Mouse (Mus musculus): Measurements from ENCODE around the gene Abhd15.

Abhd15 gene

GRCm38 (mm10) chr11:77494344-77494676 lies 20.6 kb upstream of the Abhd15 start:
- no peak for DNase-seq

DNA sequence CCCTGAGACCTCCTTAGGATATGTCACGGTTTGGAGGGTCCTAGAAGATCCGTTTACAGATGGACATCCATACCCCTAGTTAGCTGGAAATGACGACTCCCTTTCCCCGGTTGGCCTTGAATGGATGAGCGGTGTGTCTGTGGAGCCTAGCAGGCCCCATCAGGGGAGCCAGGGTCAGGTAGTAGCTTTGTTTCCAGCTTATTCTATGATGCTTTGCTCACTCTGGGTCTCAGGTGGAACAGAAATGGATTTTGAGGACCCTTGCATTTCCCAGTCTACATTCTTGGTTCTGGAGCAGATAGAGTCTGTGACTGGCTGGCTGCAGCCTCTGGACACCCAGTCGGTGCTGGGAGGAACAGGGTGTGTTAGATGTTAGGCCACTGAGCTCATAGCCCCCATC lies 20.1 kb upstream of the Abhd15 start:
- DNase-seq, result no peak

DNA sequence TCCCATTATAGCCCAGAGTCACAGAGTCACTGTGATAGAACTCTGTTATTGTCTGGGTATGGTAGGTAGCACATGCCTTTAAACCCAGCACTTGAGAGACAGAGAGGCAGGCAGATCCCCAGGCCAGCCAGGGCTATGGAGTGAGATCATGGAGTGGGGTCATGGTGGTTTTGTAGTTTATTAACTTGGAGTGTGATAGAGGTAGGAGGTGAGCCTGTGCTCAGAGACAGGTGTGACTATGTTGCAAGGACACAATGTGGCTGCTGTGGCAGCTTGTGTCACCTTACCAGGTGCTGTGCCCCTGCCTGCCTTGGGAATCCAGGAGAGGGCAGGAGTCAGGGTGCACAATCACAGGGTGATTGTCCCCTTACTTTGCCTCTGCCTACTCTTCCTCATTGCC lies 19.4 kb upstream of the Abhd15 start:
- DNase-seq, result no peak

GRCm38 (mm10) chr11:77497341-77497756 lies 17.6 kb upstream of the Abhd15 start:
- peak; percentile 65 for DNase-seq

- peak; percentile 71 for DNase-seq
These were observed 17.1 kb upstream of the Abhd15 start for GRCm38 (mm10) chr11:77497851-77498250.

DNA sequence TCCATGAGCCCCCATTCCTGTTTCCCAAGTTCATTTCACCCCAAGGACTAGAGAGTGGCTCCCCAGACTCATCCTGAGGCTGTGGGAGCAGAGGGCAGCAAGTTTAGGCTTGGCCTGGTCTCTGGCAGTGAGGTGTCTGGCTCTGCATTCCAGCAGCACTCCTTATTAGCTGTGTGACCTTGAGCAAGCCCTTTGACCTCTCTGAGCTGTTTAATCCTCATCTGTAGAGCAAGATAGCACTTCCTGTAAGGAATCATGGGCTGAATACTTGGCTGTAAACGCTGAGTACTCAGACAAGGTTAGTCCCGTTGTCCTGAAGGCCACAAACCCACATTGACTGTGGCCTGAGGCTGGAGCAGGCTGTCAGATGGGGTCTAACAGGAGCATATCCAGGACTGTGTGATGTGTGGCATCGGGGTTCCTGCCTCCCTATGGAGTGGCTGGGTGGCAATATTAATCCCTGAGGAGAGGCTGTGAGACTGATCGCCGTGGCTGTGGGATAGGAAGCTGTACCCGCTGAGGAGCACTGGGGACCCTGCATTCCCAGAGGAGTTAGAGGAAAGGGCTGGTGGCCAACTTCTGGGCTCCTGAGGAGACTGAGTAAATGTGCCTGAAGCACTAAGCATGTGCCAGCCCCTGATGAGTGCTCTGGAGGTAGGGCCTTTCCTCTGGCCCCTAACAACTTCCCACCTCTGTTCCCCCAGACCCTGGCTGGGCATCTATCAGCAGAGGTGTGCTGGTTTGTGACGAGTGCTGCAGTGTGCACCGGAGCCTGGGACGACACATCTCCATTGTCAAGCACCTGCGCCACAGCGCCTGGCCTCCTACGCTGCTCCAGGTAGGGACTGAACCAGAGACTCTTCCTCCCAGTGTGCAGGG lies 16.4 kb upstream of the Abhd15 start:
- DNase-seq, result peak; percentile 63

GRCm38 (mm10) chr11:77499354-77499753 lies 15.6 kb upstream of the Abhd15 start:
- DNase-seq, result peak; percentile 88

DNA sequence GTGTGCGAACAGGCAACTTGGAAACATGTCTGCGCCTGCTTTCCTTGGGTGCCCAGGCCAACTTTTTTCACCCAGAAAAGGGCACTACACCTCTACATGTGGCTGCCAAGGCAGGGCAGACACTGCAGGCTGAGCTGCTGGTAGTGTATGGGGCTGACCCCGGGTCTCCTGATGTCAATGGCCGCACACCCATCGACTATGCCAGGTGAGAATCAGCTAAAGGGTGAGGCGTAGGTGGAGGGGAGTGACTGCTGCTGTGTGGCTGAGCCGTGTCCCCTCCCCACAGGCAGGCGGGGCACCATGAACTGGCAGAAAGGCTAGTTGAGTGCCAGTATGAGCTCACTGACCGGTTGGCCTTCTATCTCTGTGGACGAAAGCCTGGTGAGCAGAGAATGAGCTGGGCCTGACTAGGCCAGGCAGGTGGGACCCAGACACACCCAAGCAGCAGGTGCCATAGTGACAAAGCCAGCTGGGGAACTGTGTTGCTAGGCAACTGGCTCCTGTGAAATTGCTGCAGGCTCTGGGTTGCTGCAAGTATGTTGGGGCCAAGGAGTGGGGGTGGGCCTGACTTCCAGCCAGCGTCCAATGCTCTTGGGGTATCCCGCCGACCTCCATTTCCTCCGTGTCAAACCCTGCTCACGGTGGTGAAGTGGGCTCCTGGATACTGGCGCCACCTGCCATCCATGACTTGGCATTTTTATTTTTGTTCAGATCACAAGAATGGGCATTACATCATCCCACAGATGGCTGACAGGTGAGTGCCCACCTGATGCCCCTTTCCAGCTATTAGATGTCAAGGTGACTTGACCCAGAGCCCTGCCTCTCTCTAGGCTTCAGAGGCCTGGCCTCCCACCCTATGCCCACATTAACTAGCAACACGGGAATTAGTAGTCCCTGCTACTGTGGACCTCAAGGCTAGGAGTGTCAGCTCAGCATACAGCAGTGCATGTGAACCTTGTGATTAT lies 14.3 kb upstream of the Abhd15 start:
- peak; percentile 71 for DNase-seq

- DNase-seq, result peak; percentile 81
These were observed 13.5 kb upstream of the Abhd15 start for GRCm38 (mm10) chr11:77501392-77501791.

GRCm38 (mm10) chr11:77501971-77502370 lies 12.9 kb upstream of the Abhd15 start:
- DNase-seq, result peak; percentile 40

GRCm38 (mm10) chr11:77502481-77502880 lies 12.4 kb upstream of the Abhd15 start:
- no peak for DNase-seq

- DNase-seq, result peak; percentile 51
These were observed 11.4 kb upstream of the Abhd15 start for GRCm38 (mm10) chr11:77503511-77503910.

DNA sequence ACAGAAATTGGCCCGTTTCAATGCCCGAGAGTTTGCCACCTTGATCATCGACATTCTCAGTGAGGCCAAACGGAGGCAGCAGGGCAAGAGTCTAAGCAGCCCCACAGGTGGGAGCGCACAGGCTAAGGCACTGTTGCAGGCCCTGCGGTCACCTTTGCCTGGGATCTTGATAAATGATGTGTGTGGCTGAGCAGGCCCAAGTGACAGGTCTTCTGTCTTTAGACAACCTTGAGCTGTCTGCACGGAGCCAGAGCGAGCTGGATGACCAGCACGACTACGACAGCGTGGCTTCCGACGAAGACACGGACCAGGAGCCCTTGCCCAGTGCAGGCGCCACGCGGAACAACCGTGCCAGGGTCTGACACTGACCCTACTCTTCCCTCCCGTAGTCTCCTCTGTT lies 10.5 kb upstream of the Abhd15 start:
- peak; percentile 28 for DNase-seq

- DNase-seq, result peak; percentile 38
These were observed 9.5 kb upstream of the Abhd15 start for GRCm38 (mm10) chr11:77505291-77505980.

- peak; percentile 46 for DNase-seq
These were observed 8.6 kb upstream of the Abhd15 start for GRCm38 (mm10) chr11:77506273-77506672.

DNA sequence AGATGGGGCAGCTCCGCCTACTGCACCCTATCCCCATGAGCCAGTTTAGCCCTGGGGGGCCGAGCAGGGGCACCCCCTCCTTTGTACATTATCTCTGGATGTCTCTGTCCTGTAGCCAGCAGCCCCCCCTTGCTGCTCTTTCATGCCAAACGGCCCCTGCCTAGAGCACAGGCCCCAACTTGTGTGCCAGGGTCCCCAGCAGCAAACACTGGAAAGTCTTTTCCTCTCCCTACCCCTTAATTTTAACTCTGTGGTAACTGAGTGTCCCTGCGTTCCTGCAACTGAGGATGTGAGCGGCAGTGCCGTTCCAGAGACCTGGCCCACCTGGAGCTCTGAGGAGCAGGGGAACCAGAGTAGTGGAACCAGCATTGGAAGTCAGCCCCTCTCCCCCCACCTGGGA lies 8.0 kb upstream of the Abhd15 start:
- DNase-seq, result peak; percentile 41

- DNase-seq, result peak; percentile 51
These were observed 7.5 kb upstream of the Abhd15 start for GRCm38 (mm10) chr11:77507426-77507825.

DNA sequence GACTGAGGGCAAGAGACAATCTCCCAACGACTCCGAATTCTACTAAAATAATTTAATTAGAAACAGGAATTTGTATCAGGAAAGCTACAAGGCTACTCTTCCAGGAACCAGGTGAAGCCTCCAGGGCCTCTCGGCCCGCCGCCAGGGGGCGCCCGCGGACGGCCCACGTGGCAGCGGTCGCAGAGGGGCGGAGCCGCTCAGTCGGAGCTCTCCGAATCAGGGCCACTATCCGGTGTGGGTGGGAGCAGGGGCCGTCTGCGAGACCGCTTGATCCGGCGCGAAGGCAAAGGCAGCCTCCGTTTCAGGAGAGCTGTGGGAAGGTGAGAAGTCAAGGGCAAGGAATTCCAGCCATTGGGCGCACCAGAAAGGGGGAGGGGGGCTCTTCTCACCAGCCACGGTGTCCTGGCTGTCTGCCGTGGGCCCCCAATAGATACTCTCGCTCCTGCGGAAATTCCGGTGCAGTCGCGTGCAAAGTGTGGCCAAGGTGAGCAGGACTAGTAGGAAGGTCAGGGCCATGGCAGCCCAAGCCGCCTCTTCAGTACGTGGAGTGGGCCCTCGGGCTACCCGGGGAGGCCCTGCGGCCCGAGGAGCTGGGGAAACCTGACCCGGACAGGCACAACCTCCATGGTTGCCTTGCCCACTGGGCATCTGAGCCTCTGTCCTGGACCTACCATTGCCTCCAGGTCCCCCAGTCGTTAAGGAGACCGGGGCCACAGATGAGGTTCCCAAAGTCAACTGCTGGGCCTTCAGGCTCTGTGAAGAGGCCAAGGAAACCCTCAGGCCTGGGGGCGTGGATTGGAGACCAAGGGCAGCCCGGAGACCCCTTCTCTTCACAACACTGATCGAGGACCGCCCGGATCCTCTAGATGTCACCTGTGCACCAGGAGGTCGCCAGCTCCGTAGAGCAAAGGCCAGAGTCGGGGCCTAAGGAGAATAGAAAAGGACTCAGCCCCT lies 6.6 kb upstream of the Abhd15 start:
- peak; percentile 76 for DNase-seq

- no peak for DNase-seq
These were observed 3.6 kb upstream of the Abhd15 start for GRCm38 (mm10) chr11:77511336-77511735.

DNA sequence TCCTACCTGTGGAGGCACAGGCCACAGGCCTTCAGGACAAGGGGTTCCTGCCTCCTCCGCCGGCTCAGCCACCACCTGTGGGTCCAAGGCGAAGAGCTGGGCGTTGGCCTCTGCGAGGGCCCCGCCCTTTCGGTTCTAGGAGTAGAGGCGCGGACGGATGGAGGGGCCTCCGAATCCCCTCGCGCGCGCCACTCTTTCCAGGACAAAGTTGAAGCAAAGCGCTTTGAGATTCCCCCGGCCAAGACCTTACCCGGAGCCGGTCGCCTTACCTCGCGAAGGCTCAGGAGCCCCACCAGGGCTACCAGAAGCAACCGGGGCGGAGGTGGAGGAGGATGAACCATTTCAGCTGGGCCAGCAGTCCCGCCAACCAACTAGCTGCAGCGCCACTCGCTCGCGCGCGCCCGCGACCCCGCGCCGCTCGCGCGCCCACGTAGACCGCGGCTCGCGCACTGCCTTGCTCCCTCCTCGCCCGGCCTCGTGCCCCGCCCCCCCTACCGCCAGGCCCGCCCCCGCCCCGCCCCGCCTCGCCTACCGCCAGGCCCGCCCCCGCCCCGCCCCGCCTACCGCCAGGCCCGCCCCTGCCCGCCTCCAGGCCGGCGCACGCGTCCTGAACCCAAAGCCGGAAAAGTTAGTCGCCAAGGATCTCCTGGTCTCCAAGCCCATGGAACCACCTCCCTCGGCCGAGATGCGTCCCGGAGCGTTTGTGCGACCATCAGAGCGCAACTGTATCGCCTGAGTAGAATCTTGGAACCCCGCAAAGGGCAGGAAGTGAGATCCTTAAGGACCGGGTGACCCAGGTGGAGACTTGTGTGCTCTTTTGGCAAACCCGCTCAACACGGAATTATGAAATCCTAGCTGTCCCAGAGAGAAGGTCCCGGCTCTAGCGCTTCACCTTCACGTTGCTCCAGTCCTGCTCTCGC lies 1.8 kb upstream of the Abhd15 start:
- DNase-seq, result peak; percentile 78

GRCm38 (mm10) chr11:77513811-77514170 lies 1.1 kb upstream of the Abhd15 start:
- peak; percentile 25 for DNase-seq
